Mouse (Mus musculus) liver, adult 2 months (tissue): ENCODE measurements around the gene Ino80b.
A peak's percentile ranks its signal among the peaks of the same experiment; 100 is the strongest.

Experiments used
- CTCF ChIP-seq: fragments of 200-500 bp; IDR thresholded peaks from 2 replicates; pipeline ENCODE4 v1.5.1; 2011; ENCODE audit warnings: low read depth, low read length, control low read depth
- POLR2A ChIP-seq: fragments of 200-500 bp; IDR thresholded peaks from 2 replicates; pipeline ENCODE4 v1.6.1; 2011; ENCODE audit warnings: low read length, control low read depth; ENCODE audit not compliant: insufficient read depth; ENCODE audit errors: extremely low read depth

GRCm38 (mm10) chr6:83108762-83109668 is 16.2 kb downstream of the Ino80b start, which contains the start of gene Mrpl53:
- no peak for TF ChIP-seq CTCF
- peak; percentile 58; the same call in 1 of the 2 replicates for TF ChIP-seq POLR2A
